ENCODE assay signal across 31 mouse cellular contexts in the genomic region with DNA sequence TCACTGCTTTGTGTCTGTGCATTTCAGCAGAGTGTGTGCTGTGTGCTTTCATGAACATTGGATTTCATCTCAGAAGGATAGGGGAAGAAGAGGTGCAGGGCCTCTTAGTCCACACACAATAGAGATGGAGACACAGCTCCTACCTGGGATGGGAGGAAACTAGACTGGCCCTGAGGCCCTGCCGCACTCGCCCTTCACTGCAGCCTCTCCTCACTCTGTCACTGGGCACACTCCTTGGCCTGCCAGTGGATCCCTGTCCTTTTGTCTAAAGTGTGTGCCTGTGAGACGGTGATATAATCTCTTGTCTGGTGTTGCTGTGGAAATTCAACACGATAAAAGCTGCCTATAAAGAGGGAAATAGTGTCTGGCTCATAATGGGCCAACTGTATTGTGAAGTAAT.
A peak's percentile ranks its signal among the peaks of the same experiment; 100 is the strongest.
DNase-seq lines count a peak whose midpoint lies in the region; ATAC-seq and TF ChIP-seq lines count a peak whose summit lies in the region.
"Had no signal": no experiment of that assay in that cellular context is flagged by ENCODE, and none has a peak within 500 bp of the region (broad histone marks: within the 10 kb centered on the region; RNA-seq: fewer than 3 reads in every experiment).

No protein-coding gene starts in this region.

- no peak overlapping the region for H3K4me3 ChIP-seq in forebrain, embryonic 14.5 days (ENCODE audit: low read depth, low read length)
- no peak overlapping the region for H3K4me3 ChIP-seq in forebrain, embryonic 16.5 days (replicated peaks; ENCODE audit: low read length)
- no peak overlapping the region for H3K4me3 ChIP-seq in hindbrain, embryonic 14.5 days (replicated peaks; ENCODE audit: low read length)
- H3K4me3 ChIP-seq in hindbrain, postnatal 0 days (ENCODE audit: low read length): no peak overlapping the region
- no peak overlapping the region for H3K4me3 ChIP-seq in neural tube, embryonic 13.5 days
- no peak overlapping the region for H3K4me3 ChIP-seq in small intestine, adult 2 months (ENCODE audit: low read depth, low read length)
- H3K4me3 ChIP-seq: embryonic facial prominence, embryonic 12.5 days; heart, embryonic 10.5 days; limb, embryonic 10.5 days; limb, embryonic 15.5 days; midbrain, embryonic 15.5 days; myocyte; stomach, embryonic 15.5 days had no signal

- no peaks in the 10 kb centered on the region for H3K27me3 ChIP-seq in forebrain, embryonic 14.5 days (replicated peaks; ENCODE audit: control insufficient read depth, insufficient read depth, low read length)
- H3K27me3 ChIP-seq in forebrain, embryonic 16.5 days (replicated peaks; ENCODE audit: control insufficient read depth, insufficient read depth, low read length): no peaks in the 10 kb centered on the region
- H3K27me3 ChIP-seq in hindbrain, embryonic 14.5 days (ENCODE audit: control insufficient read depth, insufficient read depth, low read length): no peaks in the 10 kb centered on the region
- H3K27me3 ChIP-seq in hindbrain, postnatal 0 days (ENCODE audit: insufficient read depth, low read length): no peaks in the 10 kb centered on the region
- H3K27me3 ChIP-seq in neural tube, embryonic 13.5 days: no peaks in the 10 kb centered on the region
- no peaks in the 10 kb centered on the region for H3K27me3 ChIP-seq in small intestine, adult 2 months (ENCODE audit: control insufficient read depth, insufficient read depth, low read length)
- H3K27me3 ChIP-seq: embryonic facial prominence, embryonic 12.5 days; limb, embryonic 15.5 days; midbrain, embryonic 15.5 days; stomach, embryonic 15.5 days had no signal

- no peak for TF ChIP-seq CTCF in hindbrain, postnatal 0 days (IDR thresholded peaks at IDR 0.05; ENCODE audit: low read depth)
- TF ChIP-seq CTCF in small intestine, adult 2 months (IDR thresholded peaks at IDR 0.05; ENCODE audit: extremely low read depth, insufficient read length, insufficient replicate concordance, low read depth, low read length): no peak

- H3K9me3 ChIP-seq in forebrain, embryonic 14.5 days (replicated peaks; ENCODE audit: control insufficient read depth, low read length): no peaks in the 10 kb centered on the region
- H3K9me3 ChIP-seq in forebrain, embryonic 16.5 days (ENCODE audit: control insufficient read depth, low read length): no peaks in the 10 kb centered on the region
- H3K9me3 ChIP-seq in hindbrain, embryonic 14.5 days (ENCODE audit: control insufficient read depth, low read length): no peaks in the 10 kb centered on the region
- H3K9me3 ChIP-seq in hindbrain, postnatal 0 days (ENCODE audit: low read length): no peaks in the 10 kb centered on the region
- no peaks in the 10 kb centered on the region for H3K9me3 ChIP-seq in neural tube, embryonic 13.5 days
- H3K9me3 ChIP-seq: embryonic facial prominence, embryonic 12.5 days; heart, embryonic 10.5 days; limb, embryonic 10.5 days; limb, embryonic 15.5 days; midbrain, embryonic 15.5 days; stomach, embryonic 15.5 days had no signal

- H3K27ac ChIP-seq in forebrain, embryonic 14.5 days (ENCODE audit: low read depth, low read length): no peak overlapping the region
- H3K27ac ChIP-seq in forebrain, embryonic 16.5 days (ENCODE audit: low read length): no peak overlapping the region
- H3K27ac ChIP-seq in hindbrain, embryonic 14.5 days: no peak overlapping the region
- no peak overlapping the region for H3K27ac ChIP-seq in hindbrain, postnatal 0 days
- peak overlapping the region; percentile 55; the same call in 1 of the 2 replicates for H3K27ac ChIP-seq in neural tube, embryonic 13.5 days (replicated peaks)
- 0 out of 2 replicates have a peak overlapping the region, but pooled peaks have one; percentile 1 for H3K27ac ChIP-seq in small intestine, adult 2 months (ENCODE audit: insufficient read depth, low read depth, low read length)
- H3K27ac ChIP-seq: embryonic facial prominence, embryonic 12.5 days; heart, embryonic 10.5 days; limb, embryonic 10.5 days; limb, embryonic 15.5 days; liver, embryonic 14.5 days; midbrain, embryonic 15.5 days; stomach, embryonic 15.5 days had no signal

- ATAC-seq in forebrain, embryonic 14.5 days: peak; percentile 35; the same call in 1 of the 2 replicates
- ATAC-seq in forebrain, embryonic 16.5 days: no peak
- 0 out of 2 replicates have a peak, but pooled peaks have one; percentile 26 for ATAC-seq in hindbrain, embryonic 14.5 days (ENCODE audit: low FRiP score)
- no peak for ATAC-seq in hindbrain, postnatal 0 days
- ATAC-seq in neural tube, embryonic 13.5 days (ENCODE audit: low read depth): no peak
- ATAC-seq: activated CD4-positive, CD25-positive, alpha-beta regulatory T cell, adult 4 months; midbrain, embryonic 15.5 days had no signal

- WGBS in forebrain, embryonic 14.5 days: 36% methylated on average over 4 of the region's 4 CpGs
- 31% methylated on average over 4 of the region's 4 CpGs for WGBS in forebrain, embryonic 16.5 days
- 66% methylated on average over 4 of the region's 4 CpGs for WGBS in hindbrain, embryonic 14.5 days
- WGBS in hindbrain, postnatal 0 days: 57% methylated on average over 4 of the region's 4 CpGs
- WGBS in neural tube, embryonic 13.5 days: 55% methylated on average over 4 of the region's 4 CpGs
- 44% methylated on average over 4 of the region's 4 CpGs for WGBS in small intestine, adult 2 months

- no peak for TF ChIP-seq POLR2A in small intestine, adult 2 months (IDR thresholded peaks at IDR 0.05; ENCODE audit: low read depth, low read length)

- no peaks in the 10 kb centered on the region for H3K36me3 ChIP-seq in forebrain, embryonic 14.5 days (ENCODE audit: control insufficient read depth, insufficient read depth, low read length)
- H3K36me3 ChIP-seq in forebrain, embryonic 16.5 days (ENCODE audit: control insufficient read depth, insufficient read depth): no peaks in the 10 kb centered on the region
- no peaks in the 10 kb centered on the region; the same call in 1 of the 2 replicates for H3K36me3 ChIP-seq in hindbrain, embryonic 14.5 days (replicated peaks; ENCODE audit: control insufficient read depth, insufficient read depth)
- no peaks in the 10 kb centered on the region for H3K36me3 ChIP-seq in hindbrain, postnatal 0 days (ENCODE audit: insufficient read depth, low read length)
- peaks cover 4% of the 10 kb centered on the region; the same call in 1 of the 2 replicates for H3K36me3 ChIP-seq in neural tube, embryonic 13.5 days
- H3K36me3 ChIP-seq in small intestine, adult 2 months (ENCODE audit: control insufficient read depth, insufficient read depth, low read length): no peaks in the 10 kb centered on the region
- H3K36me3 ChIP-seq: embryonic facial prominence, embryonic 12.5 days; limb, embryonic 15.5 days; midbrain, embryonic 15.5 days; stomach, embryonic 15.5 days had no signal

- H3K9ac ChIP-seq in forebrain, embryonic 14.5 days (ENCODE audit: low read length): no peak overlapping the region
- no peak overlapping the region for H3K9ac ChIP-seq in forebrain, embryonic 16.5 days (replicated peaks; ENCODE audit: low read depth, low read length)
- no peak overlapping the region for H3K9ac ChIP-seq in hindbrain, embryonic 14.5 days
- no peak overlapping the region for H3K9ac ChIP-seq in hindbrain, postnatal 0 days (replicated peaks; ENCODE audit: low read length)
- H3K9ac ChIP-seq in neural tube, embryonic 13.5 days: no peak overlapping the region
- H3K9ac ChIP-seq: embryonic facial prominence, embryonic 12.5 days; limb, embryonic 15.5 days; liver, embryonic 14.5 days; lung, embryonic 14.5 days; midbrain, embryonic 15.5 days; stomach, embryonic 15.5 days had no signal

- no peak overlapping the region for H3K4me2 ChIP-seq in forebrain, embryonic 14.5 days (ENCODE audit: low read length)
- H3K4me2 ChIP-seq in forebrain, embryonic 16.5 days (ENCODE audit: low read length): no peak overlapping the region
- no peak overlapping the region for H3K4me2 ChIP-seq in hindbrain, embryonic 14.5 days (replicated peaks)
- H3K4me2 ChIP-seq in hindbrain, postnatal 0 days (ENCODE audit: low read depth, low read length): no peak overlapping the region
- H3K4me2 ChIP-seq in neural tube, embryonic 13.5 days: no peak overlapping the region
- H3K4me2 ChIP-seq: embryonic facial prominence, embryonic 12.5 days; limb, embryonic 15.5 days; lung, embryonic 14.5 days; midbrain, embryonic 15.5 days; stomach, embryonic 15.5 days had no signal

- no peak for DNase-seq in forebrain, embryonic 14.5 days (ENCODE audit: low spot score)
- DNase-seq in hindbrain, embryonic 14.5 days (ENCODE audit: low spot score): no peak
- DNase-seq in hindbrain, postnatal 0 days (ENCODE audit: low spot score): no peak
- DNase-seq in neural tube, embryonic 10.5 days (ENCODE audit: extremely low spot score, low spot score): no peak
- DNase-seq in retina, embryonic 14.5 days (ENCODE audit: low spot score): no peak
- DNase-seq: adrenal gland, adult 2 months; adrenal gland, postnatal 36 days; B cell, adult 2 months; cerebellum, adult 2 months; cerebellum, postnatal 14 days; gastrocnemius, postnatal 10 days; heart, postnatal 4 days; kidney, adult 8-10 months; kidney, postnatal 14 days; layer of hippocampus, adult 9-11 months; lung, embryonic 14.5 days; lung, postnatal 14 days; retina, postnatal 1 day; right cerebral cortex, postnatal 14 days had no signal

- peaks cover 5% of the 10 kb centered on the region; the same call in 1 of the 2 replicates for H3K4me1 ChIP-seq in forebrain, embryonic 14.5 days (ENCODE audit: control insufficient read depth, insufficient read depth, low read length)
- H3K4me1 ChIP-seq in forebrain, embryonic 16.5 days (replicated peaks; ENCODE audit: control insufficient read depth, insufficient read depth, low read length): peaks cover 22% of the 10 kb centered on the region
- H3K4me1 ChIP-seq in hindbrain, embryonic 14.5 days (replicated peaks; ENCODE audit: control insufficient read depth, insufficient read depth, low read length): peaks cover 12% of the 10 kb centered on the region
- H3K4me1 ChIP-seq in hindbrain, postnatal 0 days (ENCODE audit: insufficient read depth, low read length): no peaks in the 10 kb centered on the region
- peaks cover 26% of the 10 kb centered on the region for H3K4me1 ChIP-seq in neural tube, embryonic 13.5 days (replicated peaks)
- H3K4me1 ChIP-seq in small intestine, adult 2 months (ENCODE audit: control insufficient read depth, insufficient read depth, insufficient read length, low read length): peaks cover 4% of the 10 kb centered on the region; the same call in 1 of the 2 replicates
- H3K4me1 ChIP-seq: stomach, embryonic 15.5 days had no signal

Comparison
In these comparisons a context has a peak if more than half of its experiments do, and no peak if none do; other contexts are left out.
1. ATAC-seq: peak in forebrain, embryonic 14.5 days (single experiment) and hindbrain, embryonic 14.5 days (single experiment); none in forebrain, embryonic 16.5 days (single experiment), hindbrain, postnatal 0 days (single experiment) and neural tube, embryonic 13.5 days (single experiment).
2. H3K27ac ChIP-seq: peak in neural tube, embryonic 13.5 days (single experiment) and small intestine, adult 2 months (single experiment); none in forebrain, embryonic 14.5 days (single experiment), forebrain, embryonic 16.5 days (single experiment), hindbrain, embryonic 14.5 days (single experiment) and hindbrain, postnatal 0 days (single experiment).